Mouse (Mus musculus): Measurements from ENCODE around the gene Mgat5.

DNA sequence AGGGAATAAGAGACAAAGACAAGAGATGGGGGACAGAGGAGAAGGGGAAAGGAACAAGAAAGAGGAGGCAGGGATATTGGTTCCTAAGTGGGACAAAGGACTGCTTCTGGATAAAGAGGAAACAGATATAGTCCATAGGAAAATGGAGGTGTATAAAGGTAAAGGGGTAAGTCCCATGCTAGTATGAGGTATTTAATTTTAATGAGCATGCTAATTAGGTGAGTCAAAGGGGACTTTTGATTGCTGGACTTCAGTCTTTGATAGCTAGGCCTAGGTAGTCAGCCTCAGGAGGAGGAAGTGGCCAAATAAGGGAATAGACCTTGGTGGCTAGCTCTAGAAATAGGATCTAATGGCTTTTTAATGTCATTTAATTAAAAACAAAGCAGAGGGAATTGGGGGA, 45.5 kb downstream of the Mgat5 start:
- TF ChIP-seq POLR2A (IDR thresholded peaks at IDR 0.05; ENCODE audit: low read depth, low read length) (no peak), CTCF (conservative IDR thresholded peaks at IDR 0.05; ENCODE audit: insufficient read depth, insufficient read length, low read depth, low read length) (no peak)
